Mouse (Mus musculus) spleen, adult 2 months (tissue): Measurements from ENCODE around the gene Muc4. TPM values are rescaled to one million over a fixed set of nuclear protein-coding genes. Genes with fewer than 3 reads are reported as not detected.

Experiments used
- DNase-seq, 2 experiments: peaks; one replicate each; pipeline versions ENCODE4 v3.0.0 to v3.0.0-alpha.2; 2012 to 2021; ENCODE audit warnings: low spot score in 2 of 2, low read depth in 1 of 2
- H3K27ac ChIP-seq: fragments of 200-500 bp; 2 replicates; pipeline ENCODE4 v1.5.1; 2012; ENCODE audit warnings: low read length, inconsistent platforms; ENCODE audit not compliant: insufficient read depth
- H3K27me3 ChIP-seq: fragments of 200-500 bp; 2 replicates; pipeline ENCODE4 v1.6.1; 2012; ENCODE audit warnings: mild to moderate bottlenecking, moderate library complexity, low read length, inconsistent platforms; ENCODE audit not compliant: control insufficient read depth, insufficient read depth
- H3K36me3 ChIP-seq: fragments of 200-500 bp; 2 replicates; pipeline ENCODE4 v1.6.1; 2012; ENCODE audit warnings: mild to moderate bottlenecking, low read length, inconsistent platforms; ENCODE audit not compliant: control insufficient read depth, insufficient read depth
- H3K4me1 ChIP-seq: fragments of 200-500 bp; 2 replicates; pipeline ENCODE4 v1.6.1; 2011; ENCODE audit warnings: inconsistent platforms; ENCODE audit not compliant: control insufficient read depth, insufficient read depth, insufficient read length
- H3K4me3 ChIP-seq: fragments of 200-500 bp; 2 replicates; pipeline ENCODE4 v1.5.1; 2011; ENCODE audit warnings: mild to moderate bottlenecking, inconsistent platforms; ENCODE audit not compliant: insufficient read depth, insufficient read length; ENCODE audit errors: extremely low read depth
- CTCF ChIP-seq: fragments of 200-500 bp; IDR thresholded peaks from 2 replicates; pipeline ENCODE4 v1.5.1; 2011; ENCODE audit warnings: mild to moderate bottlenecking, inconsistent platforms; ENCODE audit not compliant: insufficient read depth, insufficient read length, insufficient replicate concordance; ENCODE audit errors: extremely low read depth
- POLR2A ChIP-seq: fragments of 200-500 bp; IDR thresholded peaks from 2 replicates; pipeline ENCODE4 v1.6.1; 2011; ENCODE audit warnings: low read depth, low read length, inconsistent platforms
- WGBS: fragments of 180-500 bp; shearing (Covaris S2); methylation state at CpG from one replicate; pipeline ENCODE4 v1.1.7; 2018; 5-methylcytosine and 5-hydroxymethylcytosine counted together
- polyA plus RNA-seq: library from polyadenylated mRNA; depleted of rRNA; stranded (reverse); fragments of >200 nt; gene quantifications from 2 replicates; pipeline ENCODE4 v1.2.3, GENCODE M21; 2012

Gene Muc4
- polyA plus RNA-seq, 1 experiment: 0.06 TPM

DNA sequence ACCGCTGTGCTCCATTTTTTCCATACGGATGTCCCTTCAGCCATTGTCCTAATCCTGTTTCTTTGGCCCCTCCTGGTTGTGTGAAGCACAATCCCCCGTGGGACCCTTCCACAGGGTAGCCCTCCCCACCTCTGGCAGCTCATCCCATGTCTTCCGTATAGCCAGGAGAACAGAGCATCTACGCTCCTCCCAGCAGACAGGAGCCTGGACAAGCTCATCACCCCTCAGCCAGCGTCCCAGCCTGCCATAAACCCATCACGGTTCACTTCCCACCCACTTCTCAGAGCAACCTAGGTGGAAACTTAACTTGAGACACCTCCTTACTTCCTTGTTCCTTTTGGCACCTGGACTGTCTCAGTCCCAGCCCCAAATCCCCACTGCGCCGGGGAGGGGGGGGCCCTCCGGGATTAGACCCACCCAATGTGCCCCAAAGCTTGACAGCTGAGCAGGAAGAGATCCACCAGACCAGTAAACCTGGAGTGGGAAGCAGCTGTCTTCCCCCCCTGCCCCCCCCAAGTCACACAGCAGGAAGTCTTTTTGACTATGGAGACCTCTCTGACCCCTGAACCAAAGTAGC, 27.1 kb upstream of the Muc4 start:
- TF ChIP-seq POLR2A (no peak), CTCF (no peak)
- Histone ChIP-seq H3K36me3 (no peaks in the 10 kb centered on the region), H3K4me1 (no peaks in the 10 kb centered on the region), H3K4me3 (no peak overlapping the region), H3K27ac (no peak overlapping the region), H3K27me3 (no peaks in the 10 kb centered on the region)
- WGBS: 70% methylated on average over 10 of the region's 10 CpGs
- DNase-seq: no peak

DNA sequence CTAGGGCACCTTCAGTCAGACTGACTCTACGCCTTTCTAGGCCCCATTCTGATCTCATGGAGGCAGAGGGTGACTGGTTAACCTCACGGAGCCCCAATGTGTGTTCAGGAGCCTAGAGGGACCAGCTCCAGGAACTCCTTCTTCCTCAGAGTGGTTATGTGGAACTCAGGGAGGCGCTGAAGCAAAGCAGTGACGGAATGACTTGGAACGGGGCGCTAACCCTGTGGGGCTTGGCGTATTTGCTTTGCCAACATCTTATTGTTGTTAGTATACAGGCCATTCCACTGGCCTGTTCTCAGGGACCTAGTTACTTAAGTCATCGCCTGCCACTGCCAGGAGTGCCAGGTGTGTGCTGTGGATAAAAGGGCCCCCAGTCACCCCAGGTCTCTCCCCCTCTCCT, 26.6 kb upstream of the Muc4 start:
- TF ChIP-seq CTCF (no peak), POLR2A (no peak)
- DNase-seq: no peak
- no peak overlapping the region for H3K27ac ChIP-seq
- 92% methylated on average over 8 of the region's 8 CpGs for WGBS
- no peaks in the 10 kb centered on the region for H3K27me3 ChIP-seq
- no peaks in the 10 kb centered on the region for H3K36me3 ChIP-seq
- no peak overlapping the region for H3K4me3 ChIP-seq
- H3K4me1 ChIP-seq: no peaks in the 10 kb centered on the region

DNA sequence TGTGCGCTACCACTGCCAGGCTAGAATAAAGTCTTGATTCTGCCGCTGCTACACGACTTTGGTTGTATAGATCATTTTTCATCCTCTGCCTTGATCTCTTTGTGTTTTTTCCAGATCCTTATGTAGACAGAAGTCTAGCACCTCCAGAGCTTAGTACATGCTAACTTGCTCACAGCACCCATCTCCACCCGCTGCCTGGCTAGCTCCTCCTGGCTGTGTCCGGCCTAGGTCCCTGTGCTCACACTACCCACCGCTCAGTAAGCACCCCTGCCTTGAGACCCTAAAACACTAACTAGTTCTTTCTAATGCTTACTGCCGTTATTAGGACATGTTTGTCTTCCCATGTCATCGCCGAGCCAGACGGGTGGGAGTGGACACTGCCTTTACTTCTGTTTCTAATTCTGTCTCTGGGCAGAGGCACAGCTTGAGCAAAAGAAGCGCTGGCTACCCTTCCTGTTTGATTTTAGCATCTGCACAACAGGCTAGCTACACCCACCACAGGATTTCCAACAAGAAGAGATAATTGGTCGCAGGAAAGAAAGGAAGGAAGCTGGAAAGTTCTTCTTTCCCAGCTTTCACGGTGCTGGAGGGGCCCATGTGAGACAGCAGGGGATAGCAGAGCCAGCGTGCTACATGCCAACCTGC, 25.1 kb upstream of the Muc4 start:
- Histone ChIP-seq H3K4me3 (no peak overlapping the region), H3K27ac (no peak overlapping the region), H3K27me3 (no peaks in the 10 kb centered on the region), H3K4me1 (no peaks in the 10 kb centered on the region), H3K36me3 (no peaks in the 10 kb centered on the region)
- DNase-seq: no peak
- TF ChIP-seq POLR2A: no peak
- TF ChIP-seq CTCF: no peak
- WGBS: 67% methylated on average over 14 of the region's 14 CpGs

DNA sequence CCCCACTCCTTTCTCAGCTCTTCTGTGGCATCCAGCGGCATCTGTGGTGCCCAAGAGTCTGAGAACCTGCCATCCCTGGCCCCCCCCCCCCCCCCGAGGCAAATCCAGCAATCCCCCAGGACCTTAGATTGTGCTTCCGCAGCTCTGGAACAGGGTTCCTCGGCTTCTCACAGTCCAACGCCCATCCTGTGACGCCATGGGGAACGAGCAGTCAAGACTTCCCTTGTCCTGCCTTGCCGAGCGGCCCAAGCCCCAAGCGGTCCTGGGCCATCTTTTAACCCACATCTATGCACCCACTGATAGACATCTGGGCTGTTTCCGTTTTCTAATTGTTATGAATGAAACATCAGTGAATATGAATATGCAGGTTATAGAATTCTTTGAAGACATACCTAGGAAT, 23.5 kb upstream of the Muc4 start:
- Histone ChIP-seq H3K27ac (no peak overlapping the region), H3K27me3 (no peaks in the 10 kb centered on the region), H3K36me3 (no peaks in the 10 kb centered on the region), H3K4me1 (no peaks in the 10 kb centered on the region), H3K4me3 (no peak overlapping the region)
- WGBS: 83% methylated on average over 11 of the region's 11 CpGs
- no peak for TF ChIP-seq POLR2A
- TF ChIP-seq CTCF: no peak
- DNase-seq: no peak

DNA sequence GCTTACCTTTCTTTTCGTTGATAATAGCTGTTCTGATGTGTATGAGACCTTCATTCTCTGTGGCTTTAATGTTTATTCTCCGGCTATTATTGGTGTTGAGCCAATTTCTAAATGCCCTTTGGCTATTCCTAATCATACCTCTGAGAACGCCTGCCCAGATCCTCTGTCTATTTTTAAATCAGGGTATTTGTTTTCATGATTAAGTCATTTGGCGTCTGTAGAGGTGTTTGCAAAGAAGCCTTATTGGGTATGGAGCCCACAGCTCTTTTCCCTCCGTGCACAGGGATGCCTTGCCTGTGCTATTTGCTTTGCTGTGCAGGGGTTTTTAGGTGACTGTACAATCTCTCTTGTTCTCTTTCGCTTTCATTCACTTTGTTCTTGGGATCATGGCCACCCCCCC, 22.1 kb upstream of the Muc4 start:
- H3K4me3 ChIP-seq: no peak overlapping the region
- H3K27ac ChIP-seq: no peak overlapping the region
- 85% methylated on average over 6 of the region's 6 CpGs for WGBS
- no peaks in the 10 kb centered on the region for H3K27me3 ChIP-seq
- no peaks in the 10 kb centered on the region for H3K4me1 ChIP-seq
- no peak for DNase-seq
- no peak for TF ChIP-seq CTCF
- no peak for TF ChIP-seq POLR2A
- no peaks in the 10 kb centered on the region for H3K36me3 ChIP-seq

DNA sequence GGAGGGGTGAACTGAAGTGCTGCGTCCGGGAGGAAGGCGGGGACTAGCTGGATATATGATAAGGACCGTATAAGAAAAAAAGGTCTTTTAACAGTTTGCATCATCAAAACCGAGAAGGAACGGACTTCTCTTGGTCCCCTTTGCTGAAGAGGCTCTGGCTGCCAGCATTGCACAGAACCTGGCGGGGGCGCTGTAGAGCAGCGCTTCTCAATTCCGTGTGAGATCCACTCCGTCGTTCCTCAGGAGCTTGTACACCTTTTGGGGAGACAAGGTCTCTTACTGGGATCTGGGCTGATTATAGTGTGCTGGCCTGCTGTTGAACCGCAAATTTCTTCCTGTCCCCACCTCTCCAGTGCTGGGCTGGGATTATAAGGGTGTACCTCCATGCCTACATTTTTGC, 20.3 kb upstream of the Muc4 start:
- no peak for DNase-seq
- Histone ChIP-seq H3K4me3 (no peak overlapping the region), H3K36me3 (no peaks in the 10 kb centered on the region), H3K4me1 (no peaks in the 10 kb centered on the region), H3K27me3 (no peaks in the 10 kb centered on the region), H3K27ac (no peak overlapping the region)
- no peak for TF ChIP-seq CTCF
- TF ChIP-seq POLR2A: no peak
- WGBS: 42% methylated on average over 13 of the region's 13 CpGs

DNA sequence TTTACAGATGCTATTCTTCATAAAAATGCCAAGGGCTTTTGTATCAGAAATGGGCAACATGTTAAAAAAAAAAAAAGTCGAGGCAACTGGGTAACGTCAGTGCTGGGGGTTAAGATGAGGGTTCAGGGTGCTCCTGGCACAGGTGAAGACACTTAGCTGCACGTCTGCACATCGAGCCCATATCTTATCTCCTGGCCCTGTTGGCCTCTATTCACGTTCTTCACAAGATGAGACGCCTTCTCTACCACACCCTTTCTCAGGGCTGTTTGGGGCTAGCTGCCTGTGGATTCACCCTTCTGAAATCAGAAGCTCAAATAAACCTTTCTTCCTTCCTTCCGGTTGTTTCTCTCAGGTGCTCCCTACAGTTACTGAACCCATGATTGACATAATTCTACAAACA, 12.5 kb upstream of the Muc4 start:
- Histone ChIP-seq H3K4me1 (no peaks in the 10 kb centered on the region), H3K4me3 (no peak overlapping the region), H3K27me3 (no peaks in the 10 kb centered on the region), H3K36me3 (no peaks in the 10 kb centered on the region), H3K27ac (no peak overlapping the region)
- no peak for DNase-seq
- TF ChIP-seq CTCF (no peak), POLR2A (no peak)
- 78% methylated on average over 7 of the region's 7 CpGs for WGBS
